Mouse (Mus musculus) embryonic fibroblast, embryonic 13.5 days (primary cell): ENCODE data around the gene Flvcr2.

Source experiments
- CTCF ChIP-seq: IDR thresholded peaks from 2 replicates; pipeline ENCODE4 v1.5.1; 2011; ENCODE audit warnings: mild to moderate bottlenecking, control low read depth, low read length, moderate library complexity, borderline replicate concordance; ENCODE audit not compliant: insufficient read depth
- POLR2A ChIP-seq: IDR thresholded peaks from 2 replicates; pipeline ENCODE4 v1.6.1; 2011; ENCODE audit warnings: low read depth, mild to moderate bottlenecking, control low read depth, low read length, moderate library complexity

GRCm38 (mm10) chr12:85752116-85752515 is 5.8 kb downstream of the Flvcr2 start:
- TF ChIP-seq CTCF (no peak), POLR2A (no peak)
